Mouse (Mus musculus): ENCODE measurements around the gene Mall. TPM values are rescaled to one million over a fixed set of nuclear protein-coding genes. Genes with fewer than 3 reads are reported as not detected.
A peak's percentile ranks its signal among the peaks of the same experiment; 100 is the strongest.

The Mall gene
- total and polyA plus RNA-seq, 2 experiments from 2014 or later: 0.39 to 0.93 TPM

DNA sequence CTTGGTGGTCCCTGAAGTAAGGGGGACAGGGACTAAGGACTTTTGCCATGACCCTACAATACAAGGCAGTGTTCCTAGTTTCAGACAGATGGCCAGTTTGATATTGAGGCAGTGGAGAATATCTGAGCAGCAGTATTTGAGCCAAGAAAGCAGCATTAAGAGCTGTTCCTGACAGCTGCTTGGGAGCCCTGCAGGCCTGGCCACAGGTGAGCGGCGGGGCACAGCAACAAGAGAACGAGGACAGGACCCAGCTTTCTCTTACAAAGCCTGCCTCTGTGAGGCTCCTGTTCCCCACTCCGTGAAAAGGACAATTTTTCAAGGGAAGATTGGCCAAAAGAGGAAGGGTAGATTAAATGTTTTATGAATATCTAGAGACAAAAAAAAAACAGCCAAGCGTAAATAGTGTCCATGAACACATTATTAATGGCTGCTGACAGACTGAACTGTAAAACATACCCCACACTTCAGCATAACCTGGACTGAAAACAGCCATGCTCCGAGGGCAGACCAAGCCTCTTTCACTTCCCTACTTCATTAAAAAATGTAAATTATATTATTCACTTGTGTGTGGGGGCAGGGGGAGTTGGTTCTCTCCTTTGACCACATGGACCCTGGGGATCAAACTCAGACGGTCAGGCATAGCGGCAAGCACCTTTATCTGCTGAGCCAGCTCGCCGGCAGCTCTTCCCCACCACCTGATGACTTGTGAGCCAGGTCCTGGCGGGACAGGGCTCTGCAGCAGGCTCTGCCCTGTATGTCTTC lies 22.3 kb upstream of the Mall start:
- H3K4me3 ChIP-seq (ENCODE audit: low read depth, low read length): no peak overlapping the region
- H3K36me3 ChIP-seq (ENCODE audit: insufficient read depth, low read length): no peaks in the 10 kb centered on the region
- TF ChIP-seq CTCF (IDR thresholded peaks at IDR 0.05): no peak
- ATAC-seq (ENCODE audit: low FRiP score) (no peak), DNase-seq (ENCODE audit: low spot score) (peak; percentile 24)
- H3K9ac ChIP-seq (replicated peaks; ENCODE audit: low read length, poor library complexity, severe bottlenecking): no peak overlapping the region
- H3K9me3 ChIP-seq (ENCODE audit: low read length): no peaks in the 10 kb centered on the region
- H3K27me3 ChIP-seq (ENCODE audit: insufficient read depth, low read length): no peaks in the 10 kb centered on the region
- H3K27ac ChIP-seq (ENCODE audit: low read depth, low read length): no peak overlapping the region
- no peak overlapping the region for H3K4me2 ChIP-seq (ENCODE audit: low read depth, low read length, poor library complexity, severe bottlenecking)
- H3K4me1 ChIP-seq (ENCODE audit: insufficient read depth, low read length): no peaks in the 10 kb centered on the region
- 75% methylated on average over 11 of the region's 11 CpGs for WGBS

DNA sequence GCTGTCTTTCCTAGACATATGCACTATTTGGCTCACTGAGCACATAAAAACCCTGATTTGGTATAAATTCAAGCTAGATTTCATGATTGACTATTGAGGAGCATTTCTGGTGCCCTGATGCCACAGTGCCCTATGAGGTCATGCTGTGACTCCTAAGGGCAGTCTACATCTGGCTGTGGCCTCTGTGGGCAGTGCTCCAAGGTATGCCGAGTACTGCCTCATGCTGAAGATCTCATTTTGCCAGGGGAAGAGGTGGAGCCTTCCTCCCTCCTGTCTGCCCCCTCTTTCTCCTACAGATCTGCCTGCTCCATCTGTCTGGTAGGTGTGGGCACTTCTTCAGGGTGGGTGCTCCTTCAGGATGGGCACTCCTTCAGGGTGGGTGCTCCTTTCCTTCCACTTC lies 19.6 kb upstream of the Mall start:
- Histone ChIP-seq H3K27me3 (ENCODE audit: insufficient read depth, low read length) (no peaks in the 10 kb centered on the region), H3K27ac (ENCODE audit: low read depth, low read length) (no peak overlapping the region), H3K4me1 (ENCODE audit: insufficient read depth, low read length) (no peaks in the 10 kb centered on the region), H3K4me3 (ENCODE audit: low read depth, low read length) (no peak overlapping the region), H3K9ac (replicated peaks; ENCODE audit: low read length, poor library complexity, severe bottlenecking) (no peak overlapping the region), H3K9me3 (ENCODE audit: low read length) (no peaks in the 10 kb centered on the region), H3K4me2 (ENCODE audit: low read depth, low read length, poor library complexity, severe bottlenecking) (no peak overlapping the region), H3K36me3 (ENCODE audit: insufficient read depth, low read length) (peaks cover 3% of the 10 kb centered on the region; the same call in 1 of the 2 replicates)
- no peak for TF ChIP-seq CTCF (IDR thresholded peaks at IDR 0.05)
- WGBS: 65% methylated on average over 1 of the region's 1 CpGs
- no peak for ATAC-seq (ENCODE audit: low FRiP score)
- no peak for DNase-seq (ENCODE audit: low spot score)

DNA sequence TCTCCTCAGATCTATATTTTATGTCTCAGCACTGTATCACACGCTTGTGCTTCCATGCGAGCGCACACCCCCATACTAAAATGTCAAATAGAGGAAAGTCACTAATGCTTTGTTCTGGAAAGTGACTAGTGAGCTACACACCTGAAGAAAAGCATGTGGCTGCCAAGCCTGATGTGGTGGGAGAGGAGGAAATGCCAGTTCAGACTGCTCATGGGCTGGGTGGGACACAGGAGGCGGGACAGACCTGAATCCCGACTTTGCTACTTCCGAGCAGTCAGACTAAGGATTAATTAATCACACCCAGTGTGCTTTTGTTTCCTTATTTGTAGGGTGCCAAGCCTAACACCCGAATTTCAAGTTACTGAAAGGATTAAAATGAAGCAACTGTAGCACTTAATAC lies 18.6 kb upstream of the Mall start:
- no peak overlapping the region for H3K4me2 ChIP-seq (ENCODE audit: low read depth, low read length, poor library complexity, severe bottlenecking)
- TF ChIP-seq CTCF (IDR thresholded peaks at IDR 0.05): no peak
- no peak overlapping the region for H3K9ac ChIP-seq (replicated peaks; ENCODE audit: low read length, poor library complexity, severe bottlenecking)
- H3K36me3 ChIP-seq (ENCODE audit: insufficient read depth, low read length): peaks cover 3% of the 10 kb centered on the region; the same call in 1 of the 2 replicates
- ATAC-seq (ENCODE audit: low FRiP score): no peak
- no peaks in the 10 kb centered on the region for H3K4me1 ChIP-seq (ENCODE audit: insufficient read depth, low read length)
- no peaks in the 10 kb centered on the region for H3K27me3 ChIP-seq (ENCODE audit: insufficient read depth, low read length)
- WGBS: 66% methylated on average over 7 of the region's 7 CpGs
- H3K27ac ChIP-seq (ENCODE audit: low read depth, low read length): no peak overlapping the region
- no peak for DNase-seq (ENCODE audit: low spot score)
- H3K9me3 ChIP-seq (ENCODE audit: low read length): no peaks in the 10 kb centered on the region
- no peak overlapping the region for H3K4me3 ChIP-seq (ENCODE audit: low read depth, low read length)

DNA sequence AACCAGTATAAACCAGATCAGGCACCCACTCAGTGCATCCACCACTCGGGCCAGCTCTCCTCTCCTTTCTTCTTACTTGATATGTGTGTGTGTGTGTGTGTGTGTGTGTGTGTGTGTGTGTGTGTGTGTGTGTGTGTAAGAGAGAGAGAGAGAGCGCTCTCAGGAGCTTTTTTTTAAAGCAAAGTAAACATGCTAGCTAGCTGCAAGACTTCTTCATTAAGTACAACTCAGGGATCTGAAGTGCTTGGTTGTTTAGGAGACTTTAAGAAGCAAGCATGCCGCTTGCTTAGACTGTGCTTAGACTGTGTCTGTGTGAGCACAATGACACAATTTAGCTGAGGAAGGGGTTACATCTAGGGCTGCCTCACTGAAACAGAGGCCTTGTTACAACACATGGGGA lies 12.9 kb upstream of the Mall start:
- H3K4me3 ChIP-seq (ENCODE audit: low read depth, low read length): no peak overlapping the region
- H3K4me1 ChIP-seq (ENCODE audit: insufficient read depth, low read length): no peaks in the 10 kb centered on the region
- H3K27ac ChIP-seq (ENCODE audit: low read depth, low read length): no peak overlapping the region
- peaks cover 6% of the 10 kb centered on the region for H3K36me3 ChIP-seq (ENCODE audit: insufficient read depth, low read length)
- DNase-seq (ENCODE audit: low spot score) (no peak), ATAC-seq (ENCODE audit: low FRiP score) (no peak)
- H3K4me2 ChIP-seq (ENCODE audit: low read depth, low read length, poor library complexity, severe bottlenecking): no peak overlapping the region
- 90% methylated on average over 3 of the region's 3 CpGs for WGBS
- TF ChIP-seq CTCF (IDR thresholded peaks at IDR 0.05): no peak
- H3K9ac ChIP-seq (replicated peaks; ENCODE audit: low read length, poor library complexity, severe bottlenecking): no peak overlapping the region
- no peaks in the 10 kb centered on the region for H3K9me3 ChIP-seq (ENCODE audit: low read length)
- H3K27me3 ChIP-seq (ENCODE audit: insufficient read depth, low read length): no peaks in the 10 kb centered on the region

GRCm38 (mm10) chr2:127740756-127741519 lies 11.2 kb upstream of the Mall start:
- no peaks in the 10 kb centered on the region for H3K4me1 ChIP-seq (ENCODE audit: insufficient read depth, low read length)
- no peak overlapping the region for H3K4me3 ChIP-seq (ENCODE audit: low read depth, low read length)
- no peak overlapping the region for H3K27ac ChIP-seq (ENCODE audit: low read depth, low read length)
- H3K9ac ChIP-seq (replicated peaks; ENCODE audit: low read length, poor library complexity, severe bottlenecking): no peak overlapping the region
- H3K4me2 ChIP-seq (ENCODE audit: low read depth, low read length, poor library complexity, severe bottlenecking): no peak overlapping the region
- no peaks in the 10 kb centered on the region for H3K27me3 ChIP-seq (ENCODE audit: insufficient read depth, low read length)
- no peaks in the 10 kb centered on the region for H3K9me3 ChIP-seq (ENCODE audit: low read length)
- ATAC-seq (ENCODE audit: low FRiP score) (no peak), DNase-seq (ENCODE audit: low spot score) (no peak)
- peaks cover 6% of the 10 kb centered on the region for H3K36me3 ChIP-seq (ENCODE audit: insufficient read depth, low read length)
- 83% methylated on average over 9 of the region's 9 CpGs for WGBS
- no peak for TF ChIP-seq CTCF (IDR thresholded peaks at IDR 0.05)

DNA sequence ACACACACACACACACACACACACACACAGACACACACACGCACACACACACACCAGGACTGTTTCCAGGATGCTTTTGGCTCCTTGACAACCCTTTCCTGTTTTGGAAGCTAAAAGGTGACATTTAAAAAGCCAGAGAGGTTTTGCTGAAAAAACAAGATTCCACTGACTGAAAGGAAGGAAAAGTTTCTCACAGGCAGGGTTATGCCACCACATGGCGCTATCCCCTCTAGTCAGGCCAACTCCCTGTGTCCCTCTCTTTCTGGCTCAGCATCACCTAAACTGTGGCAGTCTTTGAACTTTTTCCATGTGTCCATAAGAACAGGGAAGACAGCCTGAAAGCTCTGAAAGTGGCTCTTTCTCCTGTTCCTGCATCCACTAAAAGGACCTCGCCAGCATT lies 8.2 kb upstream of the Mall start:
- ATAC-seq (ENCODE audit: low FRiP score): no peak
- H3K4me2 ChIP-seq (ENCODE audit: low read depth, low read length, poor library complexity, severe bottlenecking): no peak overlapping the region
- no peak for DNase-seq (ENCODE audit: low spot score)
- H3K27me3 ChIP-seq (ENCODE audit: insufficient read depth, low read length): no peaks in the 10 kb centered on the region
- no peak for TF ChIP-seq CTCF (IDR thresholded peaks at IDR 0.05)
- H3K4me3 ChIP-seq (ENCODE audit: low read depth, low read length): no peak overlapping the region
- H3K9me3 ChIP-seq (ENCODE audit: low read length): no peaks in the 10 kb centered on the region
- WGBS: 87% methylated on average over 3 of the region's 3 CpGs
- H3K27ac ChIP-seq (ENCODE audit: low read depth, low read length): no peak overlapping the region
- peaks cover 3% of the 10 kb centered on the region; the same call in 1 of the 2 replicates for H3K36me3 ChIP-seq (ENCODE audit: insufficient read depth, low read length)
- no peak overlapping the region for H3K9ac ChIP-seq (replicated peaks; ENCODE audit: low read length, poor library complexity, severe bottlenecking)
- no peaks in the 10 kb centered on the region for H3K4me1 ChIP-seq (ENCODE audit: insufficient read depth, low read length)

All from midbrain, postnatal 0 days (tissue).